Mouse (Mus musculus): ENCODE measurements around the gene Ngrn.

Gene Ngrn

DNA sequence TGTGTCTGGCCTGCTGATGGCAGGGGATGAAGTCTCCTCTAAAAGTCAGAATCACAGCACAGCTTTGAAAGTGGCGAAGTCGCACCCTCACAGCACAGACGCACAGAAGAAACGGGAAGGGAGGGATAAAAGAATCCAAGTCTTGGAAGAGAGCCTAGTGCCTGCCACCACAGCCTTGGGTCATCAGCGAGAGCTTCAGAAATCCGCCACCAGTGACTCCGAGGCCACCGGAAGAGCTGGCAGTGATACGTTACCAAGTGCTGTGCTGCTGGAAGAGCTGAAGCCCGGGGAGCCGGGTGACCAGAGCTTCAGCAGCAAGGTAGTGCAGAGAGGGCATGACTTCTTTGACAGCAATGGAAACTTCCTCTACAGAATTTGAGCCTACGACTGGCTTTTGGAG is 3.6 kb downstream of the Ngrn start:
- DNase-seq: no peak

DNA sequence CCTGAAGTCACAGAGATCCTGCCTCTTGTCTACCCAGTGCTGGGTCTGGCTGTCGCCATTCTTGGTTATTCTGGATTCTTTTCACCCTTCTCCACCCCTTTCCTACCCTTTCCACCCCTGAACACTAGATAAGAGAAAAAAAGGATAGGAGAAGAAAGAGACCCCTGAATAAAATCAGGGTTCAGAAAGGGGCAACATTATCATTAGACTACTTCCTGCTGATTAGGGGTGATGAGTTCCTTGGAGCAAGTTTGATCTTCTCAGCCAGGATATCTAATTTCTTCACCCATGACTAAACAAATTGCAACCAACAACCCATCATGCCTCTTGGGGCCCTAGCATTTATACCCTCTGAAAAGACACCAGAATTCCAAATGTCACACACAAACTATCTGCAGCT is 6.7 kb downstream of the Ngrn start:
- DNase-seq: no peak

DNA sequence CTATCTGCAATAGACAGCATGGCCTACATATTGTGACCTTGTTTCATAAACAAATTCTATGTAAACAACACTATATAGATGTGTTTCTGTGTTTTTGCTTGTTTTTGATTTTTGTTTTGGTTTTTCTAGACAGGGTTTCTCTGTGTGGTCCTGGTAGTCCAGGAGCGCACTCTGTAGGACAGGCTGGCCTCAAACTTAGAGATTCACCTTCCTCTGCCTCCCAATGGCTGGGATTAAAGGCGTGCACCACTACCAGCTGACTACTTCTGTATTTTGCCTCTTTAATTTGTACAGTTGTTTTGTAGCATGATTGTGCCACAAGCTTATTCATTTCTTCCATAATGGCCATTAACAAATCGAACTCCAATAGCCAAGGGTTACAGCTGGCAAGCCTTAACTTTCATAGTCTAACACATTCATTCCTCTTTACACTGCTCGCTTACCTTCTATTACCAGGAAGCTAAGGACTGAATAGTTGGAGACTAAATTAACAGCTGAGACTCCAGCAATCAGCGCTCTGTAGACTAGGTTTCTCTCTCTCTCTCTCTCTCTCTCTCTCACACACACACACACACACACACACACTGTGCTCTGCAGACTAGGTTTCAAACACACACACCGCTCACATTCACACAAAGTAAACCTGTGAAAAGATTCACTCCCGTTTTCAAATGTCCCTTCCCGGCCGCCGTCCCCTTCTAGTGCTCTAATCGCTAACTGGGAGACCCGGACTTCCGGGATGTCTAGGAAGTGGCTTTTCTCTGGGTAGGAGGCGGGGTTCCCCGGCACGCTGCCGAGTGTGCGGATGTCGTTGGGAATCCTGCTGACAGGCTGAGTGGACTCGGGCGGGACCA is 8.1 kb downstream of the Ngrn start, which contains the start of gene Vps33b:
Vps33b (plus strand) TSS at position 753 of the 854 bp plus-strand sequence.
- DNase-seq: peak; percentile 96

DNA sequence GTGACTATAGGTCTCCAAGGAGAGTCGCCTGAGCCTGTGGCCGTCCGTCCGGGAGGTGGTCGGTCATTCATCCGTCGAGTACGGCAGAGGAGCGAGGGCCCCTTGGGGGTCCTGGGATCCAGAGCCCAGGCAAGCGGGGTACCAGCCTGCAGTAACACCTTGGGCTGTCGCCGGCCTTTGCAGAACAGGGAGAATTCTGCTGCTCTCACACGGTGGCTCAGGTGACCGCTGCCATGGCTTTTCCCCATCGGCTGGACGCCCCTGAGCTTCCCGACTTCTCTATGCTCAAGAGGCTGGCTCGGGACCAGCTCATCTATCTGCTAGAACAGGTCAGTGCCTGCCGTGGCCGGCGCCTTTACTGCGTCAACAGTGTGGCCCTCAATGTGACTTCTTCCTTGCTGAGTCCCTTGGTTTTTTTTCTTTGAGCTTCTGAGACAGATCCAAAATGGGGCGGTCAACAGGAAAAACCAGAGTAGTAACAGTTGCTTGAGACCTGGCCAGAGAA is 8.8 kb downstream of the Ngrn start:
- no peak for DNase-seq

DNA sequence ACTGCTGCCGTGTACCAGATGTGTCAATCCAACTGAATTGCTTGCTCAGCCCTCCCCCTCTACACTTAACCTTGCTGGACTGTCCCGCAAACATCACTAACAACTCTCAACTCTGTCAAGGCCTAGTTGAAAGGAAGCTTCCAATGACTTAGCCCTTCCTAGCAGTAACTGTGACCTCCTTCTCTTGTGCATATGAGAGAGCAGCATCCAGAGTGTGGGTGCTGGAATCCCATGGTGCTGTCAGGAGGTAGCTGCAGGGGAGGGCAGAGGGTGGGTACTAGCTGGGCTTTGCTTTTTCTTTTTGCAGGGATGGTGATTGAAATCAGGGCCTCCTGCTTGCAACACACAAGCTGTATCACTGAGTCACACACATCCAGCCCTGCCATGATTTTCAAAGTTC is 12.4 kb downstream of the Ngrn start:
- no peak for DNase-seq

DNA sequence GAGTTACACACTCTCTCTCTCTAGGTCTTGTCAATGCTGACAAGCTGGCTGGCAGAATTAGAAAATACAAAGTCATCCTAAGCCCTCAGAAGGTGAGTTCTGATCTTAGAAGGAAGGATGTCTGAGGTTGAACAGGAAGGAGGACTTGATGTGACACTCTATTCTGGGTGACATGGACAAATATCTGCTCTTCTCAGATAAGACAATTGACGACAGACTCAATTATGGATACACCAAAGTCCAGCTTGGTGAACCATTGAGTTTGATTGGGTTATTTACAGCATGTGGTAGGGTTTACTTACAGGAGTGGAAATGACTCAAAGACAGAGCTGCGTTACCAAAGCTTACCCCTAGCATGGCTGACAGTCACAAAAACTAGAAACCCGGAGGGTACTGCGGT is 15.4 kb downstream of the Ngrn start:
- DNase-seq: no peak

DNA sequence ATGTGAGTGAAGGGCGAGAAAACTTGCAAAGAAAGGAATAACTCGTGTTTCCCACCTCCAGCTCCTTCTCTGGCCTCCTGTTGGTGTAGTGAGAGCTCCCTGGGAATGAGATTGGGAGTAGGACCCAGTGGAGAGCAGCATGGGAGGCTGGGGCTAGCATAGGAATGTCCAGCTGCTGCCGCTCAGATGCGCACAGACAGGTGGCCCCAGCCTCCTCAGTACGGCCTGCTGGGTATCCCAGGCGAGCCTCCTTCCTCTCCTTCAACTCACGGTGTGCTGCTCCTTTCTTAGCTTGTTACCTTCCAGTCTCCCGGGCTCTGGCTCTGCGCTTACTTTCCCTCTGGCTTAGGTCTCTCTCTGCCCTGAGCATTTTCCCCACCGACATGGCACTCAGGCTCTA is 19.0 kb downstream of the Ngrn start:
- no peak for DNase-seq

DNA sequence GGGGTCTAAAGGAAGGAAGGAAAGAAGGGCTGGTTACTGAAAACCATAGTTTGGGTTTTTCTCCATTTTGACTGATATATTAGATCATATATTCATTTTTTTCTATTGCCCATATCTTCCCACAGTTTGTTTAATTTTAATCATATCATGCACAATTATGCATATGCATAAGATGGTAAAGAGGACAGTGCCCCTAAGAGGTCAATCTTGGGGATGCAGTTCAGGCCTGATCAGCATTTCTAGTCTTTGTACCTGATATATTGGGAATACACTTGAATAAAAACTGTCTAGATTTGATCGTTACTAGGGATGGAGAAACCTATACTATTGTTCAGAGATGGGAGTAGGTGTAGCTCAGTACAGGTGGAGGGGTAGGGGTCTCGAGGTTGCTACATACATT is 20.0 kb downstream of the Ngrn start:
- DNase-seq: no peak

DNA sequence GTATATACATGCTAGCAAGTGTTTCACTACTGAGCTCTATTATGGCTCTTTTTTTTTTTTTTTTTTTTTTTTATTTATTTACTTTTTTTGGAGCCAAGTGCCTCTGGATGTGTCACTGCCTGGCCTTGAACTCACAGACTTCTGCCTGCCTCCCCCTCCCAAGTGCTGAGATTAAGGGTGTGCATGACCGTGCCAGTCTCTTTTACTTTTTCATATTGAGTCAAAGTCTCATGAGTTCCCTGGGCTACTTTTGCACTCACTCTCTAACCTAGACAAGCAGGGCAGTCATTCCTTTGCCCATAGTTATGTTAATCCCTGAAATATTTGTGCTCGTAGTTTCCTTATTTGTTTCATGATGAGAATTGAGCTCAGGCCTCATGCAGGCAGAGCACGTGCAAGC is 20.6 kb downstream of the Ngrn start:
- DNase-seq: no peak

DNA sequence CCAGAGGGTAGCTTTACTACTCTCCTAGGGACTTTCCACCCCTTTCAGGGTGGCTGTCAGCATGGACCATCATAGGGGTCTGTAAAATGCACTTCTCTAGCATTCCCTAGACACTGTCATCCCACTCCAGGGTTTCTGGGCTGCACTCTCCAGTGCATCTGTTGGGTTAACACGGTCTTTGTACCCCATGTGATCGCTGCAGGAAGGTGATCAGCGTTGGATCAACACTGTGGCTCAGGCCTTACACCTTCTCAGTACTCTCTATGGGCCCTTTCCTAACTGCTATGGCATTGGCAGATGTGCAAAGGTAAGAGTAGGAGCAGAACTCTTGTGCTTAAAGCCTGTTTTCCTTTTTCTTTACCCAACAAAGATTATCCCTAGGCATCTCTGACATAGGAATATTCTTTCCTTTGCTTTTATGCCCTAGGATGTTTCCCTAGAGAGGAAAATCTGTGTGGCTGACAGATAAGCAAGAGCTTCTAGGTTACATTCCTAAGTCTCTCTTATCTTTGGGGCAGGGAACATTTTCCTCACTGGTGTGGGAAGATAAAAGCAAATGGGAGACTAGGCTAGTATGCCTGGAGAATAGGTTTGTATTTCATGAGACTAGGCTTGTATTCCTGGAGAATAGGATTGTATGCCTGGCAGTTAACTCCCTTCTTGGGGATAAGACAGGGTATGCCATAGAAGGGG is 22.4 kb downstream of the Ngrn start:
- no peak for DNase-seq

DNA sequence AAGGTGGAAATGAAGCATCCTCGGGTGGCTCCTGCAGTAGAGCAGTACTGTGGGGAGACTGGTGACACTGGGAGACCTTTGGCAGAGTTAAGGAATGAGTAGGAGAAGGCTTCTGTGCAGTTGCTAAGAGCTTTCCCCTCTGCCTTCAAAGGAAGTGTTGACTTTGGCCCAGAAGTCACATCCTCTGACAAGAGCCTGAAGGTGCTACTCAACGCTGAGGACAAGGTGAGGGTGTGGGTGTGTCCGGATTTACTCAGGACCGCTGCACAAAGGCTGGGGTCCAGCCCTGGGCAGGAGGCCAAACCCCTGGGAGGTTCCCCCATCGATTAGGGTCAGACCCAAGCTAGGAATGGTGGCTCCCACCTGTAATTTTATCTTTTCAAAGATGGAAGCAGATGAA is 23.4 kb downstream of the Ngrn start:
- no peak for DNase-seq

DNA sequence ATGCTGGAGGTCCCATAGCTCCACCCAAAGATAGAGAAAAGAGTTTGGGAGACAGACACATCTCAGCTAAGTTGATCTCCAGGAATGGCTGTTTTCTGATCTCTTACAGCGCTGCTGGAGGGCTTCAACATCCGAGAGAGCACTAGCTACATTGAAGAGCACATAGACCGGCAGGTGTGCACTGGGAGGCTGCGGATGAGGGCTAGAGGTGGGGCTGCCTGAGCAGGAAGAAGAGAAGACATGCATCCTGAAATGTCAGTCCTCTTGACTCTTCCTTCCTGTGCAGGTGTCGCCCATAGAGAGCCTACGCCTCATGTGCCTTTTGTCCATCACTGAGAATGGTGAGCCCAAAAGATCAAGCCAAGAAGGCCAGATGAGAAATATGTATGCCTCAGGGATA is 24.7 kb downstream of the Ngrn start:
- peak; percentile 63 for DNase-seq

DNA sequence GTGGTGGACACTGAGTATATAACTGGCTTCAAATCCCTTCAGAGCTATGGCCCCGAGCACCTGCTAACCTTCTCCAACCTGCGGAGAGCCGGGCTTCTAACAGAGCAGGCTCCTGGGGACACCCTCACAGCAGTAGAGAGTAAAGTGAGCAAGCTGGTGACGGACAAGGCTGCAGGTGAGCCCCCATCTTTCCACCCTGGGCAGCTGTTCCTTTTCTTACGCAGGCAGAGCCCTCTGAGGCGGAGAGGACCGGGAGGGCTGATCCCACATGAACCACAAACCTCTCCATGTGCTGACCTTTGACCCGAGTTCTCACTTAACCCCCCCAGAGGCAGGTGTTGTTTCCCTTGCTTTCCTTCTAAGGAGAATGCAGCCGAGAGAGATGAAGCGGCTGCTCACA is 26.7 kb downstream of the Ngrn start:
- DNase-seq: peak; percentile 27

DNA sequence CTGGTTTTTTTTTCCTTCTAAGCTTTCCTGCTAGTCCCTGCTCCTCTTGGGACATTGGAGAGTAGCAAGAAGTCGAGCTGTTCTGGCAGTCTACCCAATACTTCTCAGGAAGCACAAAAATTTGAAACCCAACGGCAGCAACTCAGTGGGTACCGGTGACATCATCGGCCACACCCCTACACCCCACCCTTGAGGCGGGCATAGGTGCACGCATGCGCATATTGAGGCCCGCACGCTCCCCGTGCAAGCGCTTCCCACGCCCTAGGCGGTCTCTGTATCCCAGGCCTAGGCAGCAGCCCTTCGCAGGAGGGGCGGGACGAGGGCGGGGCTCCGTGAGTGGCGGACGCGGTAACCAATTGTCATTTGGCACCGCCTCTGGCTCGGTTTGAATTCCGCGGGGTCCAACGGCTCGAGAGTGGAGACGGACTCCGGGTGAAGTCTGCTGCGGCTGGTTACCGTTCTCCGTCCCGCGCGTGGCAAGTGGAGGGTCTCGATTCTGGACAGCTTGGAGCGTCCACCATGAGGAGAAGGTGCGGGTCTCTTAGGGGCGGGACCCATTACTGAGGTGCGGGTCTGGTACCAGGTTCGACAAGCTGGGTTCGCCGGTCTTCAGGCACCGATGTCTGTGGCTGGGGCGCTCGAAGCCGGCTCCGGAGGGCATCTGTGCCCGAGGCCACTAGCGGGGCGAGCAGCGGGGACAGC is 33.2 kb downstream of the Ngrn start, which contains the start of gene Prc1:
Prc1 (plus strand) TSS at position 389 of the 702 bp plus-strand sequence.
- DNase-seq: peak; percentile 99

DNA sequence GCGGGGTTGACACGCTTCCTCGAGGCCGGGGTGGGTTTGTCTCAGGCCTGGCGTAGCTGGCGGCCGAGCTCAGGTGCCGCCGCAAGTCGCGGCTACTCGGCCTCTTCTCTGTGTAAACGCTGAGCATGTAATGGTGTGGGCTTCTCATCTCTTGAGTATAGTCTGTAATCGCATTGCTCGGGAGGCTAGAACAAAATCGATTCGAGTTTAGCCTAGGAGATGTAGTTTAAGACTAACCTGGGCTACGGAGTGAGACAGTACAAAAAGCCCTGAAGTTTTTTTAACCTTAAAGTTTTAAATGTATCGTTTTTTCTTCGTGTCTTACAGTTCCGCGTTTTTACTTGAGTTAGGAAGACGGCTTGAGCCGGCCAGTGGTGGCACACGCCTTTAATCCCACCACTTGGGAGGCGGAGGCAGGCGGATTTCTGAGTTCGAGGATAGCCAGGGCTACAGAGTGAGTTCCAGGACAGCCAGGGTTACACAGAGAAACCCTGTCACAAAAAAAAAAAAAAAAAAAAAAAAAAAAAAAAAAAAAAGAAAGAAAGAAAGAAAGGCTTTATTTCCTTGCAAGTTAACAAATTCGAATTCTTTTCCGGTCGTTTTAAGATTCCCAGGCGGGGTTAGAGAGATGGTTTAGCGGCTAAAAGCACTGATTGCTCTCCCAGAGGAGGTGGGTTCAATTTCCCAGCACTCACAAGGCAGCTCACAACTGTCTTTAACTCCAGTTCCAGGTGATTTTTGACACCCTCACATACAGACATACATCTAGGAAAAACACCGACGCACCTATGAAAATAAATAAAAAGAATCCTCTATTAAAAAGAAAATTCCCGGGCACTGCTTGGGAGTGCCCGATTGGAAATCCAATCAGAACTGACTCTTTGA is 34.0 kb downstream of the Ngrn start:
- DNase-seq: peak; percentile 18

DNA sequence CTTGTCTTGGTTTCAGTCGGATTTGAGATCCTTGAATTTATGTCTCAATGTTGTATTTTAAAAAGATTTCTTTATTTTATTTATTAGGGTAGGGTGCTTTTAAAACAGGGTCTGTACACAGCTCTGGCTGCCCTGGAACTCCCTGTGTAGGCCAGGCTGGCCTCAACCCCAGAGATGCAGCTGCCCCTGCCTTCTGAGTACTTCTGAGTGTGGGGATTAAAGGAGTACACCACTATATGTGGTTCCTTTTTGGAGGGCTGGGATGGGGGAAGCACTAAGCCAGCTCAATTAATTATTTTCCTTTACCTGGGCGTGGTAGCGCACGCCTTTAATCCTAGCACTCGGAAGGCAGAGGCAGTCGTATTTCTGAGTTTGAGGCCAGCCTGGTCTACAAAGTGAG is 35.4 kb downstream of the Ngrn start:
- DNase-seq: no peak

DNA sequence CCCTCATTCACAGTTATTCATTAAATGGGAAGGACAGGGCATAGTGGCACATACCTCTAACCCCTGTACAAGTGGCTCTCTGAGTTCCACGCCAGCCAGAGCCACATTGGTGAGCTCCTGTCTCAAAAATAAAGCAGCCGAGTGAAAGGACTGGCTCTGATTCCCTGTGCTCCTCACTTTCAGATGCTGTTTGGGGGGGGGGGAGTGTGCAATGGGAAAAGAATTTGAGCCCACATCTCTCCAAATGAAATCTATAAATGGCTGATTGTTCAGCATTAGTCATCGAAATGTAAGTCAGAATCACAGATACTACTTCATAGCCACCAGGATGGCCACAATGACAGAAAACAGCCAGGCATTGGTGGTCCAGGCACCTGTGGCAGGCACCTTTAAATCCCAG is 36.0 kb downstream of the Ngrn start:
- DNase-seq: no peak

DNA sequence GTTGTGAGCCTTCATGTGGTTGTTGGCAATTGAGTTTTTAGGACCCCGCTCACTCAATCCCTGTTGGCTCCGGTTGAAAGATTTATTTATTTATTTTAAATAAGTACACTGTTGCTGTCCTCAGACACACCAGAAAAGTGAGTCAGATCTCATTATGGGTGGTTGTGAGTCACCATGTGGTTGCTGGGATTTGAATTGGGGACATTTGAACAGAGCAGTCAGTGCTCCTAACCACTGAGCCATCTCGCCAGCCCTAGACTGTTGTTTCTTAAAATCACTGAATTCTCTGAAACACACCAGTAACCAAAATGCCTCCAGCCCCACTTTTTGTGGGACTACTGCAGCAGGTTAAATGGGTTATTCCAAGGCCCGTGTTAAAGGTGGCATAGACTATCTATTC is 37.7 kb downstream of the Ngrn start:
- DNase-seq: no peak

DNA sequence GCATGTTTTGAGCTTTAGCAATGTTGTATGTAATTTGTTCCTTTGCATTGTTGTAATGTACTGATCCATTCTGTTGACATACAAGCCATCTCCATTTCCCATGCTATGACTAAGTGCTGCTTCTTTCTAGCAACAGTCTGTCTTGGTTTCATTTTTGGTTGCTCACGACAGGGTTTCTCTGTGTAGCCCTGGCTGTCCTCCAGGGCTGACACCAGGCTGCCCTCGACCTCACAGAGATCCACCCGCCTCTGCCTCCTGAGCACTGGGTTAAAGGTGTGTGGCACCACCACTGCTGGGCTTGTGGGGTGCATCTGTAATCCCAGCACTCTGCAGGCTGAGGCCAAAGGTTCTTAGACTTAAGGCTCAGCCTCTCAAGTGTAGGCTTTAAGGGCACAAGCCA is 38.6 kb downstream of the Ngrn start:
- no peak for DNase-seq

DNA sequence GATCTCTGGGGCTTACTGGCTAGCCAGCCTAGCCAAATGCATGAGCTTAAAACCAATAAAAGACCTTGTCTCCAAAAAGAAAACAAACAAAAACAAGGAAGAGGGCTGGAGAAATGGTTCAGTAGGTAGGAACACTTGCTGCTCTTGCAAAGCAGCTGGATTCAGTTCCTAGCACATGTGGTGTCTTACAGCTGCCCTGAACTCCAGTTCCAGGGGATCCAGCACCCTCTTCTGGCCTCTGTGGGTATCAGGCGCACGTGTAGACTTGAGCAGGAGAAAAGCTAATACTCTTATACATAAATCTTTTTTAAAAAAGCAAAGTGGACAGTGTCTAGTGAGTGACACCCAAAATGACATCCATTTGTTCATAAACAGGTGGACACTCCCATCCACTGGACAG is 40.5 kb downstream of the Ngrn start:
- no peak for DNase-seq

DNA sequence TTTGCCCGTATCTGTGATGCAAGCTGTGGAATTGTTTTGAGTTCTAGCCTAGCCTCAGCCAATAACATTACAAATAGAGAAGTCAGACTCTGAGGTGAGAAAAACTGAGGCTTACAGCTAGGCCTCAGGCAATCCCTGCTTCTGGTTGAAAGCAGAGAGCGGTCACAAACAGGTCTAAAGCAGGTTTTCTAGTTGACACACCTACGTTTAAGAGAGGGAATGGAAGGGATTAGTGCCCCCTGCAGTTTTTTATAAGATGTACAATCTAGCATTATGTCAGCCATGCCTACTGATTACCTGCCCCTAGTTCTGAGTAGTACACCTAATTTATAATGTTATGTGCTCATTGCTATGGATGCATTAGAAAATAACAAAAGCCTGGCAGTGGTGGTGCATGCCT is 46.8 kb downstream of the Ngrn start:
- no peak for DNase-seq

DNA sequence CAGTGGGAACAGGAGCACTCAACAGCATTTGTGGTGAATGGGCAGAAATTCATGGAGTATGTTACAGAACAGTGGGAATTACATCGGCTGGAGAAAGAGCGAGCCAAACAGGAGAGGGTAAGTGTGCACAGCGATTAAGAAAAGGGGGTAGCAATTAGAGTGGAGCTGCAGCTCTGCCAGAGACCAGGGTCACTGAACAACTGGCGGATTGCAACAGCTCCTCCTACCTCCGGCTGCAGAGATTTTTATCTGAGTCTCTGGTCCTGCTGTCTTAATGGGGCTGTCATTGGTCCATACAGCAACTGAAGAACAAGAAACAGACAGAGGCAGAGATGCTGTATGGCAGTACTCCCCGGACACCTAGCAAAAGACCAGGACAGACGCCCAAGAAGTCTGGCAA is 49.8 kb downstream of the Ngrn start:
- no peak for DNase-seq
